Mouse (Mus musculus) lung, postnatal 0 days (tissue): ENCODE measurements around the gene Mtor. TPM values are rescaled to one million over a fixed set of nuclear protein-coding genes. Genes with fewer than 3 reads are reported as not detected.

Experiments used
- ATAC-seq: fragments of 200-750 bp; cut with Nextera tagmentation; 2 replicates; pipeline ENCODE4 v1.8.0; 2017; ENCODE audit warnings: moderate library complexity
- DNase-seq: peaks from one replicate; pipeline ENCODE4 v3.0.0-alpha.2; 2016; ENCODE audit warnings: low spot score
- H3K27ac ChIP-seq: fragments of 300-500 bp; sonication (generic); 2 replicates; pipeline ENCODE4 v1.5.1; 2014; ENCODE audit warnings: antibody characterized with exemption, mild to moderate bottlenecking, low read length, mixed read lengths
- H3K27me3 ChIP-seq: fragments of 300-500 bp; sonication (generic); replicated peaks from 2 replicates; pipeline ENCODE4 v1.6.1; 2014; ENCODE audit warnings: low read length, mixed read lengths; ENCODE audit not compliant: insufficient read depth
- H3K36me3 ChIP-seq: fragments of 300-500 bp; sonication (generic); 2 replicates; pipeline ENCODE4 v1.6.1; 2014; ENCODE audit warnings: low read length, mixed read lengths; ENCODE audit not compliant: insufficient read depth
- H3K4me1 ChIP-seq: fragments of 300-500 bp; sonication (generic); 2 replicates; pipeline ENCODE4 v1.6.1; 2014; ENCODE audit warnings: antibody characterized with exemption, low read depth, low read length, mixed read lengths; ENCODE audit not compliant: insufficient read depth
- H3K4me2 ChIP-seq: fragments of 300-500 bp; sonication (generic); replicated peaks from 2 replicates; pipeline ENCODE4 v1.6.1; 2014; ENCODE audit warnings: low read depth, mild to moderate bottlenecking, low read length, moderate library complexity, mixed read lengths
- H3K4me3 ChIP-seq: fragments of 300-500 bp; sonication (generic); 2 replicates; pipeline ENCODE4 v1.5.1; 2014; ENCODE audit warnings: low read depth, low read length
- H3K9ac ChIP-seq: fragments of 300-500 bp; sonication (generic); replicated peaks from 2 replicates; pipeline ENCODE4 v1.6.1; 2014; ENCODE audit warnings: low read depth, mild to moderate bottlenecking
- H3K9me3 ChIP-seq: fragments of 300-500 bp; sonication (generic); 2 replicates; pipeline ENCODE4 v1.6.1; 2016; ENCODE audit warnings: low read length, mixed read lengths
- CTCF ChIP-seq: IDR thresholded peaks from 2 replicates; pipeline ENCODE4 v1.5.1; 2016; ENCODE audit warnings: antibody characterized with exemption, mild to moderate bottlenecking
- EP300 ChIP-seq: IDR thresholded peaks from 2 replicates; pipeline ENCODE4 v1.6.1; 2016; ENCODE audit warnings: antibody characterized with exemption, mild to moderate bottlenecking, control low read depth
- WGBS: fragments of 180-500 bp; shearing (Covaris S2); extraction: QIAGEN DNeasy Blood & Tissue Kit; methylation state at CpG from one replicate; pipeline ENCODE4 v1.1.7; 2014; 5-methylcytosine and 5-hydroxymethylcytosine counted together
- polyA plus RNA-seq: library from polyadenylated mRNA; unstranded; fragments of >200 nt; fragmentation: Nextera tagmentation; extraction: Ambion mirVana; gene quantifications from 2 replicates; pipeline ENCODE4 v1.2.1, GENCODE M21; 2015

Mtor gene
- polyA plus RNA-seq, 1 experiment from 2014 or later: 15.8 TPM

GRCm38 (mm10) chr4:148518235-148518795 is 69.9 kb downstream of the Mtor start:
- H3K4me2 ChIP-seq: no peak overlapping the region
- H3K9me3 ChIP-seq: no peaks in the 10 kb centered on the region
- DNase-seq (no peak), ATAC-seq (no peak)
- TF ChIP-seq EP300 (no peak), CTCF (no peak)
- H3K27me3 ChIP-seq: no peaks in the 10 kb centered on the region
- no peak overlapping the region for H3K9ac ChIP-seq
- H3K27ac ChIP-seq: no peak overlapping the region
- H3K36me3 ChIP-seq: peaks cover 18% of the 10 kb centered on the region
- WGBS: 52% methylated on average over 5 of the region's 5 CpGs
- H3K4me1 ChIP-seq: no peaks in the 10 kb centered on the region
- H3K4me3 ChIP-seq: no peak overlapping the region

GRCm38 (mm10) chr4:148523538-148523937 is 75.1 kb downstream of the Mtor start:
- no peak overlapping the region for H3K9ac ChIP-seq
- no peak overlapping the region for H3K4me3 ChIP-seq
- peaks cover 29% of the 10 kb centered on the region for H3K36me3 ChIP-seq
- H3K27me3 ChIP-seq: no peaks in the 10 kb centered on the region
- H3K4me1 ChIP-seq: no peaks in the 10 kb centered on the region
- no peak overlapping the region for H3K4me2 ChIP-seq
- TF ChIP-seq CTCF (no peak), EP300 (no peak)
- 74% methylated on average over 7 of the region's 7 CpGs for WGBS
- DNase-seq: no peak
- H3K9me3 ChIP-seq: no peaks in the 10 kb centered on the region
- ATAC-seq: no peak
- H3K27ac ChIP-seq: no peak overlapping the region

GRCm38 (mm10) chr4:148527158-148527910 is 78.9 kb downstream of the Mtor start:
- DNase-seq (peak; percentile 9), ATAC-seq (peak; percentile 46)
- Histone ChIP-seq H3K4me1 (no peaks in the 10 kb centered on the region), H3K27ac (no peak overlapping the region), H3K36me3 (peaks cover 42% of the 10 kb centered on the region), H3K27me3 (no peaks in the 10 kb centered on the region), H3K9ac (no peak overlapping the region), H3K4me3 (no peak overlapping the region), H3K4me2 (no peak overlapping the region), H3K9me3 (no peaks in the 10 kb centered on the region)
- 81% methylated on average over 10 of the region's 10 CpGs for WGBS
- TF ChIP-seq CTCF (no peak), EP300 (peak; percentile 65)

GRCm38 (mm10) chr4:148530351-148530750 is 81.9 kb downstream of the Mtor start:
- Histone ChIP-seq H3K27me3 (no peaks in the 10 kb centered on the region), H3K4me2 (no peak overlapping the region), H3K4me1 (no peaks in the 10 kb centered on the region), H3K9ac (no peak overlapping the region), H3K9me3 (no peaks in the 10 kb centered on the region), H3K36me3 (peaks cover 45% of the 10 kb centered on the region), H3K4me3 (no peak overlapping the region), H3K27ac (no peak overlapping the region)
- ATAC-seq: no peak
- TF ChIP-seq EP300 (no peak), CTCF (no peak)
- no peak for DNase-seq
- WGBS: 91% methylated on average over 5 of the region's 5 CpGs

DNA sequence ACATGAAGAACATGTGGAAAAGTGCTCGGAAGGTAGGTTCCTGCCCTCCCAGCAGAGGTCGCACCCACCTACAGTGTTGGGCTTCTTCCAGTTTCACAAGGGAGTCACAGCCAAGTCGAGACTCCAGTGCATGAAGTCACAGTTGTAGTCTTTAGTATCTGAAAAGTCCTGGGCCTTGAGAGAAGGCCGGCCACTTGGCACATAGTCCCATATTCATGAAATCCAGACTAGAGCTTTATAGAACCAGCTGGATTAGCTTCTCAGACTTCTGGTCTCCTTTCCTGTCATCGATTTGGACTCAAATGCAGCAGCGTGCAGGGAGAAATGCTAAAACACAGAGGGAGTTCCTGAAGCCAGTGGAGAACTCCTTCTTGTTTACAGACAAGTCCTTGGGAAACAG is 82.4 kb downstream of the Mtor start:
- H3K4me1 ChIP-seq: no peaks in the 10 kb centered on the region
- H3K36me3 ChIP-seq: peaks cover 41% of the 10 kb centered on the region
- DNase-seq (no peak), ATAC-seq (no peak)
- no peak overlapping the region for H3K4me3 ChIP-seq
- no peaks in the 10 kb centered on the region for H3K27me3 ChIP-seq
- H3K4me2 ChIP-seq: no peak overlapping the region
- H3K9me3 ChIP-seq: no peaks in the 10 kb centered on the region
- no peak overlapping the region for H3K9ac ChIP-seq
- no peak for TF ChIP-seq CTCF
- TF ChIP-seq EP300: no peak
- no peak overlapping the region for H3K27ac ChIP-seq
- WGBS: 90% methylated on average over 6 of the region's 6 CpGs

DNA sequence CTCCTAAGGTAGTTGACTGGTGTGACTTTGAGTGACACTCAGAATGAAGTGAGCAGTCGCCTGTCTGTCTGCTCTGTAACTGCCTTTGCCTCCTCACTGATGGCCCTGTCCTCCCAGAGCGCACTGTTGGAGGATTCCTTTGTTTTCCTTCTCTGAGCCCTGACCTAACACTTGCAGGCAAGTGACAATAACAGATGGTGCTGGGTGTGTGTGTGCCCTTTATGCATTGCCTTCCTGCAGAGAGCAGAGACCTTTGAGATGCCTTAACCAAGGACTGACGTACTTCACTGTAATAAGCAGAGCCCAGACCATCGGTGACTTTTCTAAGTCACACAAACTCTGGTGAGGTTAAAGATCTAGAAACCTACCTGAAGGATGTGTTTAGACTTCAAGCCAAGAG is 82.9 kb downstream of the Mtor start:
- DNase-seq (no peak), ATAC-seq (no peak)
- Histone ChIP-seq H3K4me2 (no peak overlapping the region), H3K4me1 (no peaks in the 10 kb centered on the region), H3K9ac (no peak overlapping the region), H3K27me3 (no peaks in the 10 kb centered on the region), H3K27ac (no peak overlapping the region), H3K36me3 (peaks cover 36% of the 10 kb centered on the region), H3K4me3 (no peak overlapping the region), H3K9me3 (no peaks in the 10 kb centered on the region)
- WGBS: 59% methylated on average over 4 of the region's 4 CpGs
- TF ChIP-seq CTCF (no peak), EP300 (no peak)
